Mouse (Mus musculus): ENCODE results near the gene Ano6. TPM values are rescaled to one million over a fixed set of nuclear protein-coding genes. Genes with fewer than 3 reads are reported as not detected.

Gene Ano6
- polyA plus RNA-seq, 1 experiment from 2014 or later: 38.9 TPM

DNA sequence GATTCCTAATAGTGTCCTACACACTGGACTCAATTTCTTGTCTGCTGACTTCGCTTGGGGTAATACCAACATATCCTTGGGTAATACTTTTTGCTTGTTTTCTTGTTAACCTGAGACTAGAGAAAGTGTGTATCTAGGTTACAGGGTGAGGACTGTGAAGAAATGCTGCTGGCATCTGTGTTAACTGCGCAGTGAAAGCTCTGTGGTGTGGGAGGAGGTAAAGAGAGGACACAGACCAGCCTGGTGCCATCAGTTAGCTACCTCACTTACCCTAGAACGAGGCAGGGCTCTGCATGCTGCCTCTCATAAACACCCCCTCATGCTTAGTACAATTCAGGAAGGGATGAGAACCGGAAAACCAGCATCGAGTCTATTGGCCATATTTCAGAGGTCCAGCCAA, 32.6 kb upstream of the Ano6 start:
- no peak overlapping the region for H3K4me3 ChIP-seq (ENCODE audit: low read depth, low read length)
- no peaks in the 10 kb centered on the region for H3K36me3 ChIP-seq (ENCODE audit: insufficient read depth, low read length)
- no peak overlapping the region for H3K9ac ChIP-seq (replicated peaks; ENCODE audit: low read depth)
- TF ChIP-seq CTCF (IDR thresholded peaks at IDR 0.05): no peak
- TF ChIP-seq EP300 (IDR thresholded peaks at IDR 0.05): no peak
- H3K27me3 ChIP-seq (replicated peaks; ENCODE audit: insufficient read depth, low read length): no peaks in the 10 kb centered on the region
- DNase-seq (ENCODE audit: low spot score): no peak
- no peak for ATAC-seq
- no peaks in the 10 kb centered on the region for H3K9me3 ChIP-seq (ENCODE audit: low read length)
- no peak overlapping the region for H3K27ac ChIP-seq (ENCODE audit: low read length)
- H3K4me2 ChIP-seq (replicated peaks; ENCODE audit: low read depth, low read length): no peak overlapping the region
- 85% methylated on average over 5 of the region's 5 CpGs for WGBS
- no peaks in the 10 kb centered on the region for H3K4me1 ChIP-seq (ENCODE audit: insufficient read depth, low read depth, low read length)

DNA sequence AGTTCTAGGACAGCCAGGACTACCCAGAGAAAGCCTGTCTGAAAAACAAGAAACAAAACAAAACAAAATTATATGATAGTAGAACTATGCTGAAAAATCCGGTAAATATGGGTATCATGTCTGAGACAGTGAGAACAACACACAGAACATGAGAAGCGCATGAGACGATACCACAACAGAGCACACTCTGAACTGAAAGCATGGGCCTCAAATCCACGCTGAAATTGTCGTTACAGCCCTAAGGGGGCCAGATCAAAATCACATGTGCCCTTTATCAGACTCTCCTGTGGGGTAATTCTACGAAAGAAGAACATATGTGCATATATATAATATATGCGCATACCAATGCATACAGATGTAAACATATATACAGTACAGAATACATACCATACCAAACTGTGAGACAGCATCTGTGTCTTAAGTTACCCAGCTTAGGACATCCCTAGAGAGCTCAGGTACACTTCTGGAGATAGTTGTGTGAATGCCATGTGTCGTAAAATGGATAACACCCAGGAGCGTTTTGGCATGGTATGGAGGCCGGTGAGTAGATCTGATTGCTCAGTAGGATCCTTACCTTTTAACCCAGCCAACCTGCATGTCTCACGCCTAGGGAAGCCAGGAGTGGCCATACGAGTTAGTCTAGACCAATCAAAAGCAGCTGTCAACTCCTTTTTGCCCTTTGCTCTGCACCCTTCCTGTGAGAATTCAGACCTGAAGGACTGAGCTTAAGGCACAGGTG, 31.8 kb upstream of the Ano6 start:
- no peaks in the 10 kb centered on the region for H3K9me3 ChIP-seq (ENCODE audit: low read length)
- ATAC-seq (no peak), DNase-seq (ENCODE audit: low spot score) (no peak)
- WGBS: 78% methylated on average over 12 of the region's 12 CpGs
- TF ChIP-seq CTCF (IDR thresholded peaks at IDR 0.05): no peak
- TF ChIP-seq EP300 (IDR thresholded peaks at IDR 0.05): no peak
- no peak overlapping the region for H3K4me3 ChIP-seq (ENCODE audit: low read depth, low read length)
- no peaks in the 10 kb centered on the region for H3K27me3 ChIP-seq (replicated peaks; ENCODE audit: insufficient read depth, low read length)
- no peak overlapping the region for H3K9ac ChIP-seq (replicated peaks; ENCODE audit: low read depth)
- H3K4me1 ChIP-seq (ENCODE audit: insufficient read depth, low read depth, low read length): no peaks in the 10 kb centered on the region
- H3K4me2 ChIP-seq (replicated peaks; ENCODE audit: low read depth, low read length): no peak overlapping the region
- H3K27ac ChIP-seq (ENCODE audit: low read length): no peak overlapping the region
- no peaks in the 10 kb centered on the region for H3K36me3 ChIP-seq (ENCODE audit: insufficient read depth, low read length)

DNA sequence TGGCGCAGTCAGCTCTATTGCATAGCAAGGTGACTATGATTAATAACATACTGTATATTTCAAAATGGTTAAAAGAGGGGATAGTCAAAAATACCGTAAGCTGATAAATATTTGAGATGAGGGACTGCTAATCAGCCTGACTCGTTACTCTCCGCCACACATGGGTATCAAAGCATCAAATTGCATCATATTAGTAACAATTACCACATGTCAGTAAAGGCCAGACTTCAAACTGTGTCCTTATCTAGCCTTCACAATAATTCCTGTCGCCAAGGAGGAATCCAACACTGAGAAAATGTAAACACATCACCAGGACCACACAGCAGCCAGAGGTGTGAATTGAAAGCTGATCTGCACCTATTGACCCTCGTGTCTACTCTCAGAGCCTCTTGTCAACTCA, 30.8 kb upstream of the Ano6 start:
- Histone ChIP-seq H3K4me2 (replicated peaks; ENCODE audit: low read depth, low read length) (no peak overlapping the region), H3K9ac (replicated peaks; ENCODE audit: low read depth) (no peak overlapping the region), H3K4me1 (ENCODE audit: insufficient read depth, low read depth, low read length) (no peaks in the 10 kb centered on the region), H3K9me3 (ENCODE audit: low read length) (no peaks in the 10 kb centered on the region), H3K27ac (ENCODE audit: low read length) (no peak overlapping the region), H3K4me3 (ENCODE audit: low read depth, low read length) (no peak overlapping the region), H3K27me3 (replicated peaks; ENCODE audit: insufficient read depth, low read length) (no peaks in the 10 kb centered on the region), H3K36me3 (ENCODE audit: insufficient read depth, low read length) (no peaks in the 10 kb centered on the region)
- ATAC-seq (no peak), DNase-seq (ENCODE audit: low spot score) (no peak)
- TF ChIP-seq CTCF (IDR thresholded peaks at IDR 0.05) (no peak), EP300 (IDR thresholded peaks at IDR 0.05) (no peak)
- 34% methylated on average over 6 of the region's 6 CpGs for WGBS

DNA sequence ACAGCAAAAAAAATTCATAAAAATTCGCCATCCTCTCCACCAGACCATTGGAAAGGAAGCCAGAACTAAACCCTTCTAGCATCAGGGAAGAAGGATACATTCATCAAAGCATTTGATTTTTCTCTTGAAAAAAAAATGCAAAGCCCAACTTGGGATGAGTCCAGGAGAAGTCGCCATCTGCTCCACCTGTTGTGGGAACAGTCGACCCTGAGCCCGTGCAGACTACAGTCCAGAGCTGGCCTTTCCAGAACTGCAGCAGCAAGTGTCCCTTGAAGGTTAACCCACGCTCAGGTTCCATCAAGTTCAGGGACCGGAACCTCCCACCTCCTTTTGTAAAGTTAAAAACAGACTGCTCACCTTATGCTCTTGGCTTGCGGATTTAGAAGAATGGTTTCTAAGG, 29.2 kb upstream of the Ano6 start:
- Histone ChIP-seq H3K27ac (ENCODE audit: low read length) (no peak overlapping the region), H3K4me2 (replicated peaks; ENCODE audit: low read depth, low read length) (no peak overlapping the region), H3K4me1 (ENCODE audit: insufficient read depth, low read depth, low read length) (no peaks in the 10 kb centered on the region), H3K9me3 (ENCODE audit: low read length) (no peaks in the 10 kb centered on the region), H3K9ac (replicated peaks; ENCODE audit: low read depth) (no peak overlapping the region), H3K27me3 (replicated peaks; ENCODE audit: insufficient read depth, low read length) (no peaks in the 10 kb centered on the region), H3K36me3 (ENCODE audit: insufficient read depth, low read length) (no peaks in the 10 kb centered on the region), H3K4me3 (ENCODE audit: low read depth, low read length) (no peak overlapping the region)
- no peak for DNase-seq (ENCODE audit: low spot score)
- WGBS: 70% methylated on average over 7 of the region's 7 CpGs
- TF ChIP-seq CTCF (IDR thresholded peaks at IDR 0.05): no peak
- TF ChIP-seq EP300 (IDR thresholded peaks at IDR 0.05): no peak
- ATAC-seq: no peak

DNA sequence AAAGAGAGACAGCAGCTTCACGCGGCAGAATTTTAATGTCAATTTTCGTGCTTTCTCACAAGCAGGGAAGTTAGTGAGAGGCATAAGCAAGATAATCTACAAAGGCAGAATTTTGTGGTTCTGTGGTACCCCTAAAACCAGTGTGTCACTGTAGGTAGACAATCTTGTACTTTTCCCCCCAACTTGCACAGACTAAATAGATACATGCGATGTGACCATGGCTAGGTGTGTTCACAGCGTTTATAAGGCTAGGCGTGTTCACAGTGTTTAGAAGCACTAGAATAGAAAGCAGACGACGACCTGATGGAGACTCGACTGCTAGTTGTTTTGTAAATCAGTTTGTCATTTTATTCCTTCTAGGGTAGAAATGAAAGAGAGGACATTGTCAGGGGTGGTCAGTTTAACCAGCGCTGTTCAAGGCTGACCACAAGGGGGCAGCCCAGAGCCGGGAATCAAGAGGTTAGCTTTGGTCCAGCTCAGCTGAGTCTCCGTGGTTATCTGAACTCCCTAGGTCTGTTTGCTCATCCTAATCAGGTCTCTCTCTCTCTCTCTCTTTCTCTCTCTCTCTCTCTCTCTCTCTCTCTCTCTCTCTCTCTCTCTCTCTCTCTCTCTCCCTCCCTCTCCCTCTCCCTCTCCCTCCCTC, 27.9 kb upstream of the Ano6 start:
- peak; percentile 89 for TF ChIP-seq CTCF (IDR thresholded peaks at IDR 0.05)
- no peak for TF ChIP-seq EP300 (IDR thresholded peaks at IDR 0.05)
- no peak overlapping the region for H3K4me3 ChIP-seq (ENCODE audit: low read depth, low read length)
- 35% methylated on average over 12 of the region's 12 CpGs for WGBS
- no peak overlapping the region for H3K27ac ChIP-seq (ENCODE audit: low read length)
- no peak overlapping the region for H3K9ac ChIP-seq (replicated peaks; ENCODE audit: low read depth)
- ATAC-seq (peak; percentile 83), DNase-seq (ENCODE audit: low spot score) (peak; percentile 85)
- no peaks in the 10 kb centered on the region for H3K27me3 ChIP-seq (replicated peaks; ENCODE audit: insufficient read depth, low read length)
- no peaks in the 10 kb centered on the region for H3K36me3 ChIP-seq (ENCODE audit: insufficient read depth, low read length)
- H3K4me2 ChIP-seq (replicated peaks; ENCODE audit: low read depth, low read length): no peak overlapping the region
- H3K4me1 ChIP-seq (ENCODE audit: insufficient read depth, low read depth, low read length): no peaks in the 10 kb centered on the region
- H3K9me3 ChIP-seq (ENCODE audit: low read length): no peaks in the 10 kb centered on the region

DNA sequence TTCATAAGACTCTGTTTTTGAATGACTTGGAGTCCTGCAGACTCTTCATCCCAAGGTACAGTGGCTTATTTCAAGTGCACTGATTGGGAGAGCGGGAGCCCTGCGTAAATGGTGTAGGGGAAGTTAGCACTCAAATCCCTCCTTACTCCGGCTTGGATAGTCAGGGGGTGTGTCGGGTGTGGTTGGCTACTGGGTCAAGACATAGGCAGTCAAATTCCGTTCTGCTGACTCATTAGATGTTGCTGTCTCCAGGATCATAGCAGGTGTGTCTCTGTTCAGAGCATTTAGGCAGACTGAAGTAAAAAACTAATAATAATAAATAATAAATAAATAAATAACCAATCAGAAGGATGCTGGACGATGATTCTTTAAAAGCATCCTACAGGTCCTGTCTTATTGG, 27.2 kb upstream of the Ano6 start:
- ATAC-seq (no peak), DNase-seq (ENCODE audit: low spot score) (no peak)
- Histone ChIP-seq H3K4me2 (replicated peaks; ENCODE audit: low read depth, low read length) (no peak overlapping the region), H3K36me3 (ENCODE audit: insufficient read depth, low read length) (no peaks in the 10 kb centered on the region), H3K4me1 (ENCODE audit: insufficient read depth, low read depth, low read length) (no peaks in the 10 kb centered on the region), H3K9ac (replicated peaks; ENCODE audit: low read depth) (no peak overlapping the region), H3K9me3 (ENCODE audit: low read length) (no peaks in the 10 kb centered on the region), H3K4me3 (ENCODE audit: low read depth, low read length) (no peak overlapping the region), H3K27ac (ENCODE audit: low read length) (no peak overlapping the region), H3K27me3 (replicated peaks; ENCODE audit: insufficient read depth, low read length) (no peaks in the 10 kb centered on the region)
- 42% methylated on average over 6 of the region's 6 CpGs for WGBS
- TF ChIP-seq EP300 (IDR thresholded peaks at IDR 0.05) (no peak), CTCF (IDR thresholded peaks at IDR 0.05) (no peak)
